Mouse (Mus musculus): Measurements from ENCODE around the gene Mrpl34. TPM values are rescaled to one million over a fixed set of nuclear protein-coding genes. Genes with fewer than 3 reads are reported as not detected.

The Mrpl34 gene
- polyA plus RNA-seq, 1 experiment from 2014 or later = 180 TPM

- Histone ChIP-seq H3K9me3 (replicated peaks; ENCODE audit: control insufficient read depth, low read length) (no peaks in the 10 kb centered on the region), H3K4me2 (ENCODE audit: low read depth, low read length) (peak overlapping the region; percentile 67), H3K27me3 (ENCODE audit: control insufficient read depth, insufficient read depth, low read length) (no peaks in the 10 kb centered on the region), H3K4me1 (ENCODE audit: control insufficient read depth, insufficient read depth, low read length) (peaks cover 7% of the 10 kb centered on the region; the same call in 1 of the 2 replicates), H3K4me3 (ENCODE audit: low read depth, low read length) (peak overlapping the region; percentile 82), H3K27ac (replicated peaks; ENCODE audit: low read depth, low read length) (no peak overlapping the region), H3K9ac (replicated peaks; ENCODE audit: low read length) (peak overlapping the region; percentile 75), H3K36me3 (replicated peaks; ENCODE audit: control insufficient read depth, insufficient read depth, low read depth, low read length) (peaks cover 9% of the 10 kb centered on the region; the same call in 1 of the 2 replicates)
- no peak for DNase-seq (ENCODE audit: low spot score)
- 90% methylated on average over 3 of the region's 3 CpGs for WGBS
- no peak for ATAC-seq (replicated peaks; ENCODE audit: insufficient number of reproducible peaks, low FRiP score, low TSS enrichment, low read depth)
These were observed 5.6 kb downstream of the Mrpl34 start for GRCm38 (mm10) chr8:71470146-71470912.

GRCm38 (mm10) chr8:71470913-71471255, 6.1 kb downstream of the Mrpl34 start:
- 82% methylated on average over 5 of the region's 5 CpGs for WGBS
- Histone ChIP-seq H3K4me2 (ENCODE audit: low read depth, low read length) (no peak overlapping the region), H3K27me3 (ENCODE audit: control insufficient read depth, insufficient read depth, low read length) (no peaks in the 10 kb centered on the region), H3K4me1 (ENCODE audit: control insufficient read depth, insufficient read depth, low read length) (peaks cover 7% of the 10 kb centered on the region; the same call in 1 of the 2 replicates), H3K4me3 (ENCODE audit: low read depth, low read length) (no peak overlapping the region), H3K9ac (replicated peaks; ENCODE audit: low read length) (no peak overlapping the region), H3K36me3 (replicated peaks; ENCODE audit: control insufficient read depth, insufficient read depth, low read depth, low read length) (peaks cover 9% of the 10 kb centered on the region; the same call in 1 of the 2 replicates), H3K27ac (replicated peaks; ENCODE audit: low read depth, low read length) (no peak overlapping the region), H3K9me3 (replicated peaks; ENCODE audit: control insufficient read depth, low read length) (no peaks in the 10 kb centered on the region)
- ATAC-seq (replicated peaks; ENCODE audit: insufficient number of reproducible peaks, low FRiP score, low TSS enrichment, low read depth) (no peak), DNase-seq (ENCODE audit: low spot score) (no peak)

- H3K4me3 ChIP-seq (ENCODE audit: low read depth, low read length) = no peak overlapping the region
- no peak for DNase-seq (ENCODE audit: low spot score)
- no peaks in the 10 kb centered on the region for H3K27me3 ChIP-seq (ENCODE audit: control insufficient read depth, insufficient read depth, low read length)
- no peak for ATAC-seq (replicated peaks; ENCODE audit: insufficient number of reproducible peaks, low FRiP score, low TSS enrichment, low read depth)
- H3K9ac ChIP-seq (replicated peaks; ENCODE audit: low read length) = no peak overlapping the region
- no peak overlapping the region for H3K4me2 ChIP-seq (ENCODE audit: low read depth, low read length)
- H3K27ac ChIP-seq (replicated peaks; ENCODE audit: low read depth, low read length) = no peak overlapping the region
- H3K4me1 ChIP-seq (ENCODE audit: control insufficient read depth, insufficient read depth, low read length) = peaks cover 7% of the 10 kb centered on the region; the same call in 1 of the 2 replicates
- H3K36me3 ChIP-seq (replicated peaks; ENCODE audit: control insufficient read depth, insufficient read depth, low read depth, low read length) = peaks cover 9% of the 10 kb centered on the region; the same call in 1 of the 2 replicates
- H3K9me3 ChIP-seq (replicated peaks; ENCODE audit: control insufficient read depth, low read length) = no peaks in the 10 kb centered on the region
- WGBS = 93% methylated on average over 17 of the region's 17 CpGs
These were observed 7.1 kb downstream of the Mrpl34 start for GRCm38 (mm10) chr8:71471861-71472260.

- peaks cover 12% of the 10 kb centered on the region; the same call in 1 of the 2 replicates for H3K4me1 ChIP-seq (ENCODE audit: control insufficient read depth, insufficient read depth, low read length)
These were observed 8.0 kb downstream of the Mrpl34 start for GRCm38 (mm10) chr8:71472601-71473386.

GRCm38 (mm10) chr8:71474344-71474743, 9.6 kb downstream of the Mrpl34 start:
- Histone ChIP-seq H3K4me3 (ENCODE audit: low read depth, low read length) (no peak overlapping the region), H3K27me3 (ENCODE audit: control insufficient read depth, insufficient read depth, low read length) (no peaks in the 10 kb centered on the region), H3K4me1 (ENCODE audit: control insufficient read depth, insufficient read depth, low read length) (peaks cover 12% of the 10 kb centered on the region; the same call in 1 of the 2 replicates), H3K27ac (replicated peaks; ENCODE audit: low read depth, low read length) (no peak overlapping the region), H3K36me3 (replicated peaks; ENCODE audit: control insufficient read depth, insufficient read depth, low read depth, low read length) (peaks cover 9% of the 10 kb centered on the region; the same call in 1 of the 2 replicates), H3K9me3 (replicated peaks; ENCODE audit: control insufficient read depth, low read length) (no peaks in the 10 kb centered on the region), H3K9ac (replicated peaks; ENCODE audit: low read length) (no peak overlapping the region), H3K4me2 (ENCODE audit: low read depth, low read length) (no peak overlapping the region)
- ATAC-seq (replicated peaks; ENCODE audit: insufficient number of reproducible peaks, low FRiP score, low TSS enrichment, low read depth) (no peak), DNase-seq (ENCODE audit: low spot score) (no peak)
- WGBS = 96% methylated on average over 16 of the region's 18 CpGs

More at GRCm38 (mm10) chr8:71472601-71473386, 8.0 kb downstream of the Mrpl34 start:
- no peak for ATAC-seq (replicated peaks; ENCODE audit: insufficient number of reproducible peaks, low FRiP score, low TSS enrichment, low read depth)
- H3K27me3 ChIP-seq (ENCODE audit: control insufficient read depth, insufficient read depth, low read length) = no peaks in the 10 kb centered on the region
- H3K9me3 ChIP-seq (replicated peaks; ENCODE audit: control insufficient read depth, low read length) = no peaks in the 10 kb centered on the region
- no peak overlapping the region for H3K4me3 ChIP-seq (ENCODE audit: low read depth, low read length)
- H3K9ac ChIP-seq (replicated peaks; ENCODE audit: low read length) = no peak overlapping the region
- H3K4me2 ChIP-seq (ENCODE audit: low read depth, low read length) = no peak overlapping the region
- 90% methylated on average over 8 of the region's 8 CpGs for WGBS
- DNase-seq (ENCODE audit: low spot score) = no peak
- H3K27ac ChIP-seq (replicated peaks; ENCODE audit: low read depth, low read length) = no peak overlapping the region
- H3K36me3 ChIP-seq (replicated peaks; ENCODE audit: control insufficient read depth, insufficient read depth, low read depth, low read length) = peaks cover 9% of the 10 kb centered on the region; the same call in 1 of the 2 replicates

GRCm38 (mm10) chr8:71474785-71475701, 10.3 kb downstream of the Mrpl34 start:
- no peak overlapping the region for H3K4me2 ChIP-seq (ENCODE audit: low read depth, low read length)
- WGBS = 88% methylated on average over 25 of the region's 25 CpGs
- ATAC-seq (replicated peaks; ENCODE audit: insufficient number of reproducible peaks, low FRiP score, low TSS enrichment, low read depth) (no peak), DNase-seq (ENCODE audit: low spot score) (no peak)
- H3K4me1 ChIP-seq (ENCODE audit: control insufficient read depth, insufficient read depth, low read length) = peaks cover 7% of the 10 kb centered on the region; the same call in 1 of the 2 replicates
- H3K27me3 ChIP-seq (ENCODE audit: control insufficient read depth, insufficient read depth, low read length) = no peaks in the 10 kb centered on the region
- H3K9ac ChIP-seq (replicated peaks; ENCODE audit: low read length) = no peak overlapping the region; the same call in 1 of the 2 replicates
- H3K27ac ChIP-seq (replicated peaks; ENCODE audit: low read depth, low read length) = no peak overlapping the region
- H3K36me3 ChIP-seq (replicated peaks; ENCODE audit: control insufficient read depth, insufficient read depth, low read depth, low read length) = peaks cover 9% of the 10 kb centered on the region; the same call in 1 of the 2 replicates
- H3K9me3 ChIP-seq (replicated peaks; ENCODE audit: control insufficient read depth, low read length) = no peaks in the 10 kb centered on the region
- no peak overlapping the region for H3K4me3 ChIP-seq (ENCODE audit: low read depth, low read length)

GRCm38 (mm10) chr8:71475702-71476075, 10.9 kb downstream of the Mrpl34 start:
- Histone ChIP-seq H3K27me3 (ENCODE audit: control insufficient read depth, insufficient read depth, low read length) (no peaks in the 10 kb centered on the region), H3K4me3 (ENCODE audit: low read depth, low read length) (peak overlapping the region; percentile 52), H3K4me2 (ENCODE audit: low read depth, low read length) (peak overlapping the region; percentile 86), H3K4me1 (ENCODE audit: control insufficient read depth, insufficient read depth, low read length) (peaks cover 5% of the 10 kb centered on the region; the same call in 1 of the 2 replicates), H3K36me3 (replicated peaks; ENCODE audit: control insufficient read depth, insufficient read depth, low read depth, low read length) (peaks cover 9% of the 10 kb centered on the region; the same call in 1 of the 2 replicates), H3K27ac (replicated peaks; ENCODE audit: low read depth, low read length) (no peak overlapping the region), H3K9ac (replicated peaks; ENCODE audit: low read length) (peak overlapping the region; percentile 73), H3K9me3 (replicated peaks; ENCODE audit: control insufficient read depth, low read length) (no peaks in the 10 kb centered on the region)
- WGBS = 30% methylated on average over 4 of the region's 4 CpGs
- DNase-seq (ENCODE audit: low spot score) (no peak), ATAC-seq (replicated peaks; ENCODE audit: insufficient number of reproducible peaks, low FRiP score, low TSS enrichment, low read depth) (0 out of 2 replicates have a peak, but pooled peaks have one; percentile 4)

Data from embryonic facial prominence, embryonic 11.5 days (tissue).